Mouse (Mus musculus) B cell, adult (primary cell): ENCODE data around the gene Pik3ip1. TPM values are rescaled to one million over a fixed set of nuclear protein-coding genes. Genes with fewer than 3 reads are reported as not detected.

Source experiments
- total RNA-seq: library from RNA; stranded (reverse); gene quantifications from 4 replicates; pipeline ENCODE4 v1.2.4, GENCODE M21; 2023; ENCODE audit not compliant: inconsistent age

Gene Pik3ip1
- 292 to 318 TPM (median 307 TPM) in 4 replicates for total RNA-seq

GRCm38 (mm10) chr11:3329891-3330451, at the start of gene Pik3ip1:
Pik3ip1 (plus strand) TSS chr11:3330401.

GRCm38 (mm10) chr11:3288521-3289301, 41.5 kb upstream of the Pik3ip1 start, which contains the start of gene Patz1:
Patz1 (plus strand) TSS chr11:3288874.

Other genes with a start within 250 kb of the Pik3ip1 start
- gene Sfi1, start 136.9 kb upstream of the Pik3ip1 start, total RNA-seq: 213 to 253 TPM (median 230 TPM) in 4 replicates
- 94.6 to 111 TPM (median 101 TPM) in 4 replicates for gene Eif4enif1, start 128.0 kb upstream of the Pik3ip1 start, total RNA-seq
- 61.7 to 70.2 TPM (median 63.2 TPM) in 4 replicates for gene Drg1, start 64.0 kb upstream of the Pik3ip1 start, total RNA-seq
- gene Patz1, start 41.5 kb upstream of the Pik3ip1 start, total RNA-seq: 79.7 to 96.7 TPM (median 84.5 TPM) in 4 replicates
- 74.3 to 91.5 TPM (median 77.5 TPM) in 4 replicates for gene Limk2, start 78.8 kb downstream of the Pik3ip1 start, total RNA-seq
- gene Rnf185, start 122.0 kb downstream of the Pik3ip1 start, total RNA-seq: 18.6 to 23.1 TPM (median 20.2 TPM) in 4 replicates
- 0.18 to 0.39 TPM in 2 of 4 replicates, not detected in the others for gene Pla2g3, start 157.9 kb downstream of the Pik3ip1 start, total RNA-seq
- gene Inpp5j, start 174.4 kb downstream of the Pik3ip1 start, total RNA-seq: not detected in 4 replicates
- gene Selenom, start 184.3 kb downstream of the Pik3ip1 start, total RNA-seq: 0.78 to 1.8 TPM (median 1.1 TPM) in 3 of 4 replicates, not detected in the other
- 0.93 to 2.7 TPM (median 1.9 TPM) in 4 replicates for gene Smtn, start 210.2 kb downstream of the Pik3ip1 start, total RNA-seq